Mouse (Mus musculus) R1 (cell line): ENCODE results near the gene Smgc.
"Not testable (repeated sequence)": the region's sequence is repeated elsewhere in the genome, so short reads cannot be mapped to it uniquely, and the experiment has no call there.

Source experiments
- DNase-seq: peaks from one replicate; pipeline ENCODE4 v3.0.0-alpha.2; 2018; ENCODE audit warnings: low read depth, low spot score

Smgc gene

DNA sequence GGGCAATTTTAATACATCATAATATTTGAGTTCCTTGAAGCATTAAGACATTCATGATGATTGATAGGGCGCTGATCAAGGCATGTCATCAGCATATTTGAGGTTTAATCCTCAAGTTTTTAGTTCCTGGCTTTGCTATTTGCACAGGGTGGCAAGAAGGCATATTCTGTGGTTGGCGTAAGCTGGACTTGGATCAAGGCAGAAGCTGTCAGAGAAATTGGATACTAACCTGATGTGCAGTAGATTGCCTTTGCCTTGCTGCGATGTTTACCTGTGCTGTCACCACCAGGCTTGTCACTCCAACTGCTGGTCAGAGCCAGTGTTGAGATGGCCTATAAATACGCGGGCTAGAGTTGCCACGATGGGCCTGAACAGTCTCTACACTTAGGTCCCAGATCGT lies at the start of gene Smgc:
Gene Smgc, plus strand, starts transcription at position 301 of the 400 bp plus-strand sequence.
- no peak for DNase-seq

DNA sequence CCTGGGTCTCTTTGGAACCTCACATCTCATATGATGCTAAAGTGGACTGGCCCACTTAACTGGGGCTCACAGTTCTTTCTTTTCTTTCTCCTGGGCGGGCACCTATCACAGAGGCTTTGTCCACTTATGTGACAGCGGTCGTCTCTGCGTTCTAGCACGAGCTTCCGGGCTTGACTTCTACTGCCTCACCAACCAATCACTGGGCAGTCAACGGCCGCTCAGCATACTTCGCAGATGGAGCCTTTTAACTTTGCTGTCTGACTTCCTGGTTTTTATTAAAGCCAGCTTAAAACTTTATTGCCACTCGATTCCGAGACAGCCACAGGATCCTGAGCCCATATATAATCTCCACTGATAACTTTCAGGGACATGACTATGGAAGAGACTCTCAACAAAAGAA lies 49.7 kb upstream of the Smgc start:
- no peak for DNase-seq

DNA sequence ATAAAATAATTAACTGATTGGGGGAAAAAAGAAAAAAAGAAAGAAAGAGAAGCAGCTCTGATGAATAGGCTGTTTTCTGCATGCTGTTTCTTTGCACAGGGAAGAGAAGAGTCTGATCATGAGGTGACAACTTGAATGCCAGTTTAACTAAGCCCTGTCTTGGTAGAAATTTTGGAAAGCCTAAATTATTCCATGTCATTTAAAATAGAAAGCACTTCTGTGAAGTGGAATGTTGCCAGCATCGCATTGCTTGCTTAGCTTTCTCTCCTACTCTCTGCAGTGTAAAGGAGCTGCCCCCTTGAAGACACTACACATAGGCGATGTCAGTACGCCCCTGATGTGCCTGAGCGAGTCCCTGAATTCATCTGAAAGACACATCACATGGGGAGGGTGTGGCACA lies 31.6 kb upstream of the Smgc start:
- DNase-seq = no peak

DNA sequence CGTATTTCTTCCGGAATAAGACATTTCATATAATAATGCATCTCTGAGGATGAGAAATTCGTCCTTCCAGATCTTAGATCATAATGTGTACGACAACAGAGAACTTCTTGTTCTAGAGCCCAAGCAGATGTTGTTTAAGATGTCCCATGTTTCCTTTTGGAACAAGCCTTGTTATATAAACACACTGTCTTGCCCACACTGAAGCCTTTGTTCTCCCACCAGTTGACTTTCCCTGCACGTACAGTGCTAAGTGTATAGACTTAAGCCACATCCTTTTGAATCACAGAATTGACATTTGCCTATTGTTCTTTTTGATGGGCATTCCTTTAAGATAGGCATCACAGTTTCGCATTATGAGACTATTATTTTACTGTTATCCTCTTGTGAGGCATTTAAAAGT lies 2.7 kb upstream of the Smgc start:
- no peak for DNase-seq

DNA sequence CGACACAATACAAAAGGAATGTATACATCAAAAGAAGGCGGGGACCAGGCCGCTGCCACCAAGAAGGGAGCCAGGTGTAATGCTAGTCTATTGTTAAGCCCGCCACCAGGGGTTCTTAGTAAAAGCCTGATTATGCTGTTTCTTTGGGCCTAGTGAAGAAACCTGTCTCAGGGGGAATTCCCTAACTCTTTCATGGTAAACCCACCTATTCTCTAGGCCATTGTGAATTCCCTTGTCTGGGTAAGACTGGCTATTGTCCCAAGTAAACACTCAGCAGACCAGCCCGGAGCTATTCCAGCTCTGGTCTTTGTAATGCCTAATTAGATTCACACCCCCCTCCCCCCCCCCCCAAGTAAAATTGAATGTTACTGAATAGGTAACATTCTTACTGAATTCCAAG lies 26.1 kb downstream of the Smgc start:
- DNase-seq = peak; percentile 95

DNA sequence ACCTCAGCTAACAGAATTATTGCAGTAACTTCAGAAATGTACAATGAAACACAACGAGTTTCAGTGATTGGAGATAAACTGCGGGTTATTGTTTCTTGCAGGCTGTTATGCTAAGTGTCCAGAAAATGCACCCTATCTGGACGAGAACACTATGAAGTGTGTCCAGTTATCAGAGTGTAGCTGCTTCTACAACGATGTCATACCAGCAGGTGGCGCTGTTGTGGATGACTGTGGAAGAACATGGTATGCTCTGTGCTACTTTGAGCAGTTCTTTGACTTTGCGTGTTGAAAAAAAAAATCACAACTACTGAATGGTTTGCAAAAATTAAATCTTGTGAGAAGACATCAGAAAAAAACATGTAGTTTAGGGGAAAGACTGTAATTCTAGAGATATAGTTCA lies 62.2 kb downstream of the Smgc start:
- DNase-seq = peak; percentile 71

DNA sequence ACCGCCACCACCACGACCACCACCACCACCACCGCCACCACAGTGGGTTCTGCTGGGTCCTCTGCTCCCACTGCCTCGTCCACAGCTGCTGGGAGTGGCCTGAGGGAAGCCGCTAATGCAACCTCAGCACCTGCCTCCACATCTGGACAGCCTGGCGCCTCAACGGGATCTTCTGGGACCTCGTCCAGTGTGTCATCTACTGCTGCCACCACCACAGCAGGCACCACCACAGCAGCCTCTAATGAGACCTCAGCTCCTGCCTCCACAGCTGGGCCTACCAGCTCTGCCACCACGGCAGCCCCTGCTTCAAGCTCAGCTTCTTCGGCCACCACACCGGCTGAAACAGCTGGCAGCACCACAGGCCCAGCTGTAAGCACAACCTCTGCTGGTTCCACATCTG lies 69.0 kb downstream of the Smgc start:
- not testable (repeated sequence) for DNase-seq
